Mouse (Mus musculus): ENCODE measurements around the gene Aamp.

DNA sequence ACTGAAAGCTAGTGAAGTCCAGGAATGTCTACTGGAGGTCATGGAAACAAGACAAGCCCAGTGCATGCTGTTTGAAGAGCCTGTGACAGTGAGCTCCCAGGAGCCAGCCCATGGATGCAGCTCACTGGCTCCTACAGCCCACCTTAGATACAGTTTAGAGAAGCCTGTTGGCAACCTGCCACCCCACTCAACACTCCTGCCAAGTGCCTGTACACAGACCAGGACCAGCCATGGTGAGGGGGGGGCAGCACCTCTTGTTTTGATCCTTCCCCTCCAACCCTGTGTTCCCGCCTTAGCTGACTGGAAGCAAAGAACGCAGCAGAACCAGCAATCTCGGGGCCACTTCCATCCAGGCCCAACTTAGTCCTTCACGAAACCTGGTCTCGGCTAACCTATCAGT lies 5.6 kb upstream of the Aamp start:
- no peak for TF ChIP-seq NRF1 (IDR thresholded peaks at IDR 0.05; ENCODE audit: low read depth, low read length)
- TF ChIP-seq ZC3H11A (IDR thresholded peaks at IDR 0.05; ENCODE audit: low read depth, low read length) = no peak
- no peak for TF ChIP-seq HCFC1 (IDR thresholded peaks at IDR 0.05; ENCODE audit: low read depth, low read length)
- no peak for TF ChIP-seq POLR2A (IDR thresholded peaks at IDR 0.05; ENCODE audit: low read depth, low read length)
- no peak for TF ChIP-seq CTCF (conservative IDR thresholded peaks at IDR 0.05 in 1 of 2, IDR thresholded peaks at IDR 0.05 in 1 of 2; ENCODE audit: low read depth in 2 of 2, low read length in 2 of 2)
- no peak for TF ChIP-seq BHLHE40 (IDR thresholded peaks at IDR 0.05; ENCODE audit: low read depth, low read length)
- TF ChIP-seq ZKSCAN1 (IDR thresholded peaks at IDR 0.05; ENCODE audit: borderline replicate concordance, low read depth, low read length) = no peak
- no peak for TF ChIP-seq EP300 (IDR thresholded peaks at IDR 0.05; ENCODE audit: low read length)
- TF ChIP-seq UBTF (IDR thresholded peaks at IDR 0.05; ENCODE audit: low read depth, low read length) = no peak
- TF ChIP-seq ZNF384 (IDR thresholded peaks at IDR 0.05; ENCODE audit: low read depth, low read length) = no peak

Data from CH12.LX (cell line).